Mouse (Mus musculus) liver, embryonic 14 days (tissue): ENCODE data around the gene Ripply1. TPM values are rescaled to one million over a fixed set of nuclear protein-coding genes. Genes with fewer than 3 reads are reported as not detected.

ENCODE experiments used
- polyA plus RNA-seq: library from polyadenylated mRNA; depleted of rRNA; stranded (reverse); fragments of >200 nt; gene quantifications from 2 replicates; pipeline ENCODE4 v1.2.3, GENCODE M21; 2012; rRNA removed

Gene Ripply1
- polyA plus RNA-seq = 0.07 and 0.12 TPM in 2 replicates

DNA sequence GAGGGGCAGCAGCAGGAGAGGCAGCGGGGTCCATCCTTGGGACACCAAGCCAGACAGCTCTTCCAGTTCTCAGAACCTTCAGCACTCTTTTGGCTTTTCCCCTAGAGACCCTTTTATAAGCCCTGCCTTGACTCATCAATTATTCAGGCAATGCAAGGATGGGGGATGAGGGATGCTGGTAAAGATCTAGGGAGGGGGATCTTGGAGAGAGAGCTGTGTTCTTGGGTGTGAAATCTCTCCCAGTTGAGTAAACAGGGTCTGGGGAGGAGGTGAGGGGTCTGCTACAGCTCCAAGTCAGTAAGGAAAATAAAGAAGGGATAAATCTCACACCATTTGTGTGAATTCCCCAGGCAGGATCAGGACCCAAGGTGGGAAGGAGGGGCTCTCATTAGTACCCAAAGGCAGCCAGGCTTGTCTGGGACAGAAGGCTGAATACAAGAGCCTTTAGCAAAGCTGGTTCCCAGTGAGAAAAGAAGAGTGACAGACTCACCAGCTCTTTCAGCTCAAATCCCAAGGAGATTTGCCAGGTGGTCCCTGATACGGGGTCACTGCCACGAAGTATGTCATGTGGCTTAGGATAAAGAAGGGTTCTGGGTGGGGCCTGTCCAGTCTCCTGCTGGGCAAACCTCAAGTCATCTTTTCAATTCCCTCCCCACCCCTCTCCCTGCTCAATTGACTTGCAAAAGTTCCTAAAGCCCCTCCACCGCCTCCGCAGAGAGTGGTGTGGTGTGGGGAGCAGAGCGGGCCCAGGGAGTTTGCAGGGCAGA is at the start of gene Ripply1:
TSS of gene Ripply1 (minus strand) at position 76 of the 767 bp plus-strand sequence.

GRCm38 (mm10) chrX:139800406-139800878 is 18.3 kb upstream of the Ripply1 start, which contains the start of gene Cldn2:
Gene Cldn2, plus strand, starts transcription at chrX:139800828.

Other genes with a start within 250 kb of the Ripply1 start
- gene Rnf128, start 219.0 kb downstream of the Ripply1 start, polyA plus RNA-seq = 13.4 and 15.8 TPM in 2 replicates
- 1.5 and 1.7 TPM in 2 replicates for gene Tbc1d8b, start 97.4 kb downstream of the Ripply1 start, polyA plus RNA-seq
- not detected in 2 replicates for gene Gm15013, start 67.9 kb downstream of the Ripply1 start, polyA plus RNA-seq
- 0.16 TPM in 2 replicates for gene Cldn2, start 18.5 kb upstream of the Ripply1 start, polyA plus RNA-seq
- 9.1 and 10.8 TPM in 2 replicates for gene Morc4, start 89.3 kb upstream of the Ripply1 start, polyA plus RNA-seq
- gene Rbm41, start 216.2 kb upstream of the Ripply1 start, polyA plus RNA-seq = 1.4 and 1.5 TPM in 2 replicates